Mouse (Mus musculus) ovary, adult 18-20 months (tissue): Measurements from ENCODE around the gene Kalrn.

Source experiments
- DNase-seq: peaks from one replicate; pipeline ENCODE4 v3.0.0; 2022; ENCODE audit warnings: low spot score, mixed read lengths

Kalrn gene

DNA sequence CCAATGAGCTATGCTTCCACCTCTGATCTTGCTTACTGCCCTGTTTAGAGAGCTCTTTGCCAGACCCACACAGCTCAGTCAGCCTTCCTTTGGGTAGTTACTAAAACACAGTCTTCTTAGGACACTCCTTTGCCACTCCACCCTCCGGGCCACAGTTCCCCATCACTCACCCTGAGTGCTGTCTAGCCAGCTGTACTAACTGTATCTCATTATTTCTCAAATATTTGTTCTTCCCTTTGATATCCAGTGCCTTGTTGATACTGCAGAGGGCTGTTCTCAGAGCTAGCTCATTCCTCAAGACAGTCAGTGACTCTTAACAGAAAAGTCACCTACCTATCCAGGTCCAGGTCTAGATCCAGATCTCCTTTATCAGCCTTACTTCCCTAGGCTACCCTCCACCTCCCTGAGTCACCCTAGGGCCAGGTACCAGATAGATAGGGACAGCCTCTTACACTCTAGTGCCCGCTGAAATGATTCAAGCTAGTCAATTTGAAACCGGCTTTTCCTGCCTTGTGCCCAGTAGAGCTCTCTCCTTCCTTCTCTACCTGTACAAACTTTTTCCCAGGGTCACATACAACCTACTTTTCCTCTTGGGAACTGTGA lies 502.0 kb downstream of the Kalrn start:
- no peak for DNase-seq

DNA sequence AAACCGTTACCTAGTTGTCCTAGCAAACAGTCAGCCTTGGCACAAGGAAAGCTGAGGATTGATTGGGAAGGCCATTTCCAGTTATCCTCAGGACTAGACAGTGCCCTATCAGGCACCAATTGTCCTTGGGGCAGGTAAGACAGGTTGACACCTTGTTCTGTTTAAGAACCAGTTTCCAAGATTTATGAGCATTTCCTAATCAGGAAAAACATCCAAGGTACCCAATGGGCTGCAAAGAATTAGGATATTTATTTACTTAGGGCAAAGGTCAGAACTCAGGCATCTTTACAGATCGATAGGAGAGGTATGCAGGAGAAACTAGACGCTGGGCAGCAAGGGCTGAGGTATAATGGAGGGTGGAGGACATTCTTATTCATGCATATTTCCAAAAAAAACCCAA lies 503.9 kb downstream of the Kalrn start:
- no peak for DNase-seq

DNA sequence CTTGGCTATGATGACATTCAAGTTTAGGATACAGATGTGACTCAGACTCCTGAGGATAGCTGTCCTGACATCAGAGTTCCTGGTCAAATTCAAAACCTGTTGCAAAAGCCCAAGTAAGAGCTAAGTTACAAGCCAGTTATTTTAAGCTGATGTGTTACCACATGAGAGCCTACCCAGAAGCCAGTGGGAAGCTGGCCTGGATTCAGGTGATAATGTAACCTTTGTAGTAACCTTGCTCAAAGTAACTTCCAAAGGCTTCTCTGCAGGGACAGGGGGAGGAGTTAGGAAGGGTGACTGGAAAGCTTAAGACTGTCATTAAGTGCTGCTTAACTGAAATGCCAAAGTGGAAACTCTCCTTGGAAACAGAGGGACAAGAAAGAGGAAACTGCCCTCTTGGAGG lies 506.4 kb downstream of the Kalrn start:
- no peak for DNase-seq

DNA sequence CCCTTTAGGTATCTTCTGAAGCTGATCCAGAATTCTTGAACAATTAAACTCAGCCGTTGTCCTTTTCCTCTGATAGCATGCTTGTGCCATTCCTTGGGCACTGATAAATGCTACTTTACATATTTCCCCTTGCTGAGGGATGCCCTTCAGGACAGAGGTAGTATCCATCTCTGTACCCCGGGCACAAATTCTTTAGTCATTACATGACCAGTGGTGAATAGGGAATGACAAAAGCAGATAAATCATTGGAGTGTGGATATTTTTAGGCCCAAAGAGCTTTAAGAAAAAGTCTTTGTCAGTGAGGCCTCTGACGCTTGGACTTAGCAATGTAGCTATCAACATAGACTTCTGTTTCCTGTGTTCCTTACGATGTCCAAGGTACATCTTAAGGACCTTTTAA lies 507.0 kb downstream of the Kalrn start:
- no peak for DNase-seq

DNA sequence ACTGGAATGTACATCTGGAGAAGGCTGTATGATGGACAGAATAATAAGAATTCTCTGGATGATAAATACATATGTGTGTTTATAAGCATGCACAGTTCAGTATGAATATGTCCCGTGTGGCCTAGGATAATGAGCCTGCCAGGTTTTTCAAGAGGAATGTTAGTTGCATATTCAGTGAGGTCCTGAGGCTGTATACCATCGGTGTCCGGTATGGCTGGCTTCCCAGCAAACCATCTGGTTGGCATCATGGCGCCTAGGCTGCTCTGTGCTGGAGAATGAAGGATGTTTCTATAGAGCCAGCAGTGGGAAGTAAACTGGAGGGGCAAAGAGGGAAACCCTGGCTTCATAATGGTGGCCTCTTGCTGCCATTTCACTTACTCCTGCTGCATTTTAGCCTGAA lies 510.0 kb downstream of the Kalrn start:
- DNase-seq = no peak

DNA sequence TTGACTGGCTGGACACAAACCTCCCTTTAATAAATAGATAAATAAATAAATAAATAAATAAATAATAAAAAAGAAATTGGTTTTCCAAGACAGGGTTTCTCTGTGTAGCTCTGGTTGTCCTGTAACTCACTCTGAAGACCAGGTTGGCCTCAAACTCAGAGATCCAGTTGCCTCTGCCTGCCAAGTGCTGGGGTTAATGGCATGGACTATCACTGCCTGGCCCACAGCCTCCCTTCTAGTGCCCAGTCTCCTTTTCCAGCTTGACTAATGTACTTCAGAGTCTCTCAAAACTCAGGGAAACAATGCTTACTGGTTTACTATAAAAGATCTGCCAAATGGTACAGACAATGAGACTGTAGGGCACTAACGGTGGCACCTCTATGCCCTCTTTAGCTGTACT lies 511.7 kb downstream of the Kalrn start:
- DNase-seq = no peak

DNA sequence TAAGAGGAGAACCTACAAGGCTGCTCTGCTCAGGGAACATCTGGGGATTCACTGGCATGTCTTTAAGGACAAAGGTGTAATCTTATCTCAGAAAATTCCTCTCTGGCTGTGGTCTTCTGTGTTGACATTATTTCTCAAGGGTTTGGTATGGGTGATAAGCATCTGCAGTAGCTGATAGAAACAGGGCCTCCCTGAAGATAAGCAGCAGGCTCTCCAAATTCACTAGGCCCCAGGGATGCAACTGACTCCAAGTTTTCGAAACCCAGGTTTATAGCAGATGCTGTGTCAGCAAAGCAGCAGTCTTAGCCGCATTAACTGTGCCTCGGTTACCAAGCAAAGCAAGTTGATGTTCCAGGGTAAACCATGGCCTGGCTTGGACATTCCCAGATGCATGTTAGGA lies 514.7 kb downstream of the Kalrn start:
- DNase-seq = no peak

DNA sequence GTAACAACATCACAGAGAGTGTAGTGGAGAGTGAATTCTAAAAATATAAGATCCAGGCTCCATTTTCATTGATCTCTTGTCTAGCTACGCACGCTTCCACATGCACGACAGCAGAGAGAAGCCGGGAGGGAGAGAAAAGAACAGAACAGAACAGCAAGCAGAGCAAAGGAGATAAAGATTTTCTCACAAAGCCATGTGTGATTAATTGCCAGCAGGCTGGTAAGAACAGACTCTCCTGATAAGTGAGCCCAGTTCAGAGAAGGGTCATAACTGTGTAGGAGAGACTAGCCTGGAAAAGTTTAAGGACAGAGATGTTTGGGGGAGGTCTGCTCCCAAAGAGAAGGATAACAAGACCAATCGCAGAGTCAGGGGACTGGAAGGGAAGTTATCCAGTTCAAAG lies 515.9 kb downstream of the Kalrn start:
- DNase-seq = no peak

DNA sequence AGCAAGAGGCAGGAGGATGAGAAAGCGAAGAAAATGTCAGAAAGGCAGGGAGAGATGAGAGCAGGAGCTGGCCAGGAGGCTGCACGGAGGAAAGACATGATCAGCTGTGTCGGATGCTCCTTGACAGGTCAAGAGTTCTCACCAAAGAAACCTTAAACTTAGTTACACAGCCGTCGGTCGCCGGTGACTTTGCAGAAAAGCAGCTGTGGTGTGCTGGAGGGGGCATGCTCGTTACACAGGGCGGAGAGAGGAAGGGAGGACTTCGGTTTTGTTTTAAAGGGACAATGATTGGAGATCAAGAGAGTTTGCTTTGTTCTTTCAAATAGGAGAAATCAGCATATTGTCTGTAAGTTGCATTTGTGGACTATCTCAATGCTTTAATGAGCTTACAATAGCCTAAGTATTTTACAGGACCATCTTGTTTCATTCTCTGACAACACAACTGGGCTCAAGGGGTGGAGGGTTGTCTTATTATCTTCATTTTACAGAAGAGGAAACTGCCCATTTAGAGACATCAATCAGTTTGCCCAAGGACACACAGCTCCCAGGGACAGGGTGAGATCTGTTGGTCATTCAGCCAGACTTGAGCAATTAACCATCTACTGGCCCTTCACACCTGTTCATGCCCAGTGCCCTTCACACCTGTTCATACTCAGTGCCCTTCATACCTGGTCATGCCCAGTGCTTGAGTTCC lies 516.8 kb downstream of the Kalrn start:
- no peak for DNase-seq

DNA sequence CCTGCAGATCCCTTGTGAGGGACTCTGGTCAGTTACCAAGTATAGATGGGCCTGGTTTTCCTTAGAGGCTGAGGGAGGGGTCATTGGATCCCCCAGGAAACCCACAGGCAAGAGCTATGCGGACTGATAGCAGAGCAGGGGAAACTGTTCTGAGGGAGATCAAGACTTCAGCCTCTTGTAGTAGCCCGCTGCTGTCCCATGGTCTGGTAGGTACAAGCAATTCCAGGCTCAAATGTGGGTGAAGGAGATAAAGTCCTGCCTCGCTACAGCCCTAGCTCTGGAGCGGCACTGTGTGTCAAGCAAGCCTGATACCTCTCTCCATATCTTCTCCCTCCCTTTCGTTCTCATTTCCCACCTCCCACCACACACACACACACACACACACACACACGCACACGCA lies 523.2 kb downstream of the Kalrn start:
- DNase-seq = no peak

DNA sequence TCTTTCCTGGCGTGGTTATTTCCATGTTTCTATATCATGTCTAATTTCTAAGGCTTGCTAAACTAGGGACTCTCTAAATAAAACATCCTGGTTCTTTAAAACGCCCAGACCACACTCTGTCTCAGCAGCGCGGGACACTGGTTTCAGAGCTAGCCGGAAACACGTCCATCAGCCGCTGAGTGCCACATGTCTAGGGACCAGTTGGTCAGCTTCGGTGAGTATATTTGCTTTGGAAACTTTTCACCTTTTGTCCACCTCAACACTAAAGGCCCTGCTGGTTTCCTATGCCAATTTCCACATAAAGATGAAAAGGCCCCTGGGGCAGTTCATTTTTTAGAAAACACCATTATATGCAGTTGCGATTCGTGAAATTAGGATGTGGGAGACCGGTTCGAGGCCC lies 524.0 kb downstream of the Kalrn start:
- no peak for DNase-seq

DNA sequence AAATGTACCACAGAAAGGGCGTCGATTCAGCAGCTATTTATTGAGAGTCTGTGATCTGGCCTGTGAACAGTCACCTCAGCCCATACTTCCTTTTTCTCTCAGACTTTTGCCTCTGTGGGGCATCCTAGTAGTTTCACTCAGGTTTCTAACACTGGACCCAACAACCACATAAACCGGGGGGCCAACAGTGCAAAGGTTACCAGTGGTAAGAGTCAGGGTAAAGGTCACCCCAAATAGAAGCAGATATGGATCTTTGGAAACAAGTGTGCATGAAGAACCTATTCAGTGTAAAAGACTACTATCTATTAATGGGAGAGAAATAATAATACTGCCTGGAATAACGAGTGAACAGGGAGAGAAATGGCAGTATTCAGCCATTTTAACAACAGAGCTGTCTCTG lies 525.1 kb downstream of the Kalrn start:
- no peak for DNase-seq

DNA sequence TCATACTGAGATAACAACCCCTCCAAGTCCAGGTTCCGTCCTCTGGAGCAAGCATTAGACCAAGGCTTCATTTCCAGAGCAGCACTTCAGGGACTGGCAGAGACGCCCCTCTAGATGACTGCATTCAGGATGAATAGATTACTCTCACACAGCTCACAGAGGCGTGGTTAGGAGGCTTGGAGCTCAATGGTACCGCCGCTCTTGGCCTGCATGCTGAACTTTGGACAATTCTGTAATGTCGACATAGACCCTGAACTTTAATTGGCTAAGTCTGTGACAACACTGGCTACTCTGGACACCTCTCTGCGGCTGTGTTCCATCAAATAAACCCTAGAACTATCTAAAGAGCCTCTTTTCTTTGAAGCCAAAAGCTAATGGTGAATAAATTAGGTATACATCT lies 525.8 kb downstream of the Kalrn start:
- DNase-seq = no peak

DNA sequence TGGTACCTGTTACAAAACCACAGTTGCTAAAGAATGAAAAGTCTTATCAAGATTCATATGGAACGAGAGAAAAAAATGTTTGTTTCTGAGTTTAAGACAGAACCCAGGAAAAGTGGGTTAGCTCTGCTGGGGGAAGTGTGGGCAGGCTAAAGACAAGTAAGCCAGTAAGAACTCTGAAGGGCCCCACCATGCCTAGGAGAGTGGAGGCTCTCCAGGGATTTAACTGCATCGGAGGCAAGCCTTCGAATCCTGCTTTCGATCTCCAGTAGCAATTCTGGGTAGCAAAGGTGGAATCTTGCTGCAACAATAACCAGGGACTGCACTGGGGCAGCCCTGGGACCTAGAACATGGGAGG lies 526.3 kb downstream of the Kalrn start:
- no peak for DNase-seq

DNA sequence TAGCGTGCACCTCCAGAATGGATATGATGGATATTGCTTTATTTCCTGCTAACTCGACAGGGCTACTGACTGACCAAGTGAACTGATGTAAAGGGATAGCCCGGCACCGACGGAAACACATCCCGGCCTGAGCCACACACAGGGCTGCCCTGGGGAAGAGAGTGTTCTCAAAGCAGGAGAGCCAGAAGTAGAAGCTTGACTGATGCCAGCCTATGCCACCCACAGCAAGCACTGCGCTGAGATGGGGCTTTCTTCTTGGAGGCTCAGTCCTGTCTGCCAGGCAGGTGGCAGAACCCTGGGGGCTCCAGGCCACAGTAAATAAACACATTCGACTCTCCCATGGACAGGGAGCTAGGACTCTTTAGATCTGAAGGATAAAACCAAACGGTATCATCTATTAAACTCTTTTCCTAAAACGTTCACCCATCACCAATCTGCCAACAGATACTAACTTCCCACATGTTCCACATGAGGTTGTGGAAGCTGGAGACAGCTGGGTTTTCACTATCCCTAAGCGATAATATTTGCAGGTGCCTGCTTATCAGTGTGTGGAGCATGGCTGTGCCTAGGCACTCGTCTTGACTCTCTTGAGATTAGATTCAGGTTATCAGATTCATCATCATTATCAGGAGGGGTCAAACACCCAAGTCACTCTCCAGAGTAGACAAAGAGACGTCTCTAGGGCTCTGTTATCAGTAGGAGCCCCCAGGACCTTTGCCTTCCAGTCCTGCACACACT lies 526.9 kb downstream of the Kalrn start:
- no peak for DNase-seq

DNA sequence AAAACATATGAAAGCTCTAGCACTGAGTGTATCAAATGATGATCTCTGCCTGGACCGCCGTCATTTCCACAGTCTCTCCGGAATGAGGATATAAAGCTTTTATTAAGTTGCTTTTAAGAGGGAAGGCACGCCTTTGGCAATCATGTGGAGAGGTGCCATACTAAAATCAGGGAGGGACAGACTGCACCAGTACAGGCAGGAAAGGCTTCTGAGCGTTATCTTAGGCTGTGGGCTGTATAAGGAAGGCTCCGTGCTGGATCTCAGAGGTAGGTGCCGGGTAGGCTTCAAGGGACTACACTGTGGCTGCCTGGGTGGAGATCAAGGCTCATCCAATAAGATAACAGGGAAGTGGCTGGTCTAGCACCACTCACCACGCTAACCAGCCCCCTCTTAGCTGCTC lies 528.8 kb downstream of the Kalrn start:
- no peak for DNase-seq

DNA sequence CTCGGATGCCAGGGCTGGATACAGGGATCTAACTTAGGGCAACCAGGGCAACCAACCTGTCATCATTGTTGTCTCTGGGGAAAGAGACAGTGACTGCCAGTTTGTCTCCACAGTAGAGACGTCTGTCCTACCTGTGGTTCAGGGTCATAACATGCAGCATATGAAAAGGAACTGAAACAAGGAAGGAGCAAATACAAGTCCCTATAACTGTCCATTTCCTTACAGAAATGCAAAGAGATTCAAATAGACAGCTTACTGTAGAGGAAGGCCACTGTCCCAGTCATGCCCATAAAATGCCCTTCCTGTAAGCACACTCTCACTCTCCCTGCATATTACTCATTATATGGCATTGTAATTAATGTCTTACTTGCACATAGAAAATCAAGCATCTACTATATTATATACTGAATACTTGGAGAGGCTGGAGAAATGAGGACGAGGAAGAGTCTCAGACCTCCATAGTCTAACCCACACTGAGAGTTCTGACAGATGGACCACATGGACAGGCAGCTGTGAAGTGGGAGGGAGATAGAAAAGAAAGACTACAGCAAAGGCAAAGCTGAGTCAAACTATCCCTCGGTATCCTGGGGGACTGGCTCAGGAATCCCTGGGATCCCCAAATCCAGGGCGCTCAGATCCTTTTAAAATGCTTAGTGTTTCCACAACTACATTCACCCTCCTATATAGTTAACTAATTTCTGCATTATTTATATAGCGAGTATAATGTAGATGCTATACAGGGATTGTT lies 530.1 kb downstream of the Kalrn start:
- no peak for DNase-seq

DNA sequence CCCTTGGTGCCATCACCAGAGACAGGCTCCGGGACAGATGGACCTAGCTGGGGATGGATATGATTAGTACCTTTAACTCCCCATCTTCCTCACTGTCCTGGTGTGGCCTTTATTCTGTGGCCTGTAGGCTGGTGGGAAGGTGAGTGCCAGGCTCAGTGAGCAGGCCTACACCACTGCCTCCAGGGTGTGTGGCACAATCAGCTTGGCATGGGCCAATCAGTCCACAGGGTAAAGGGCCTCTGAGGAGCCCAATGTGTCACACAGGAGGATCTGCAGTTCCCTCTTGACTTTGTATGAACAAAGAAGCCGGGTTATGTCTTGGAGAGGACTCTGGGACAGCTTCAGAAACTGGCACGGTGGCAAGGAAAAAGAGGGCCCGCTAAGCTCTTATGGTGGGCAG lies 530.7 kb downstream of the Kalrn start:
- DNase-seq = no peak

DNA sequence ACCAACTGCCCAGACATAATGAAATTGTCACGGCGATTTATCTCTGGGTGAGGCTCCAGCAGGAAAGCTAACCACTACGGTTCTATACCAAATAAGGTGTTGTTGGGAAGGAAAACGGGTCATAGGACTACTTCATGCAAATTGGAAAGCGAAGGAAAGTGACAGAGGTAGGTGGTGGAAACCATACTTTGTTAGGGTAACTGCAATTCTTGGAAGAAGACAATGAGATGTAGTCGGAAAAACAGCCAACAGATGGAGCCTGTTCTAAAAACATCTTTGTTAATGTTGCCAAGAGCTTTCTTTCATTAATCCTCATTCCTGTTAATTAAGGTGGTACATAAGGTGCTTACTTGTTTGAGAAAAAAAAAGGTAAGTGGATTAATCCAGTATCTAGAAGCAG lies 533.1 kb downstream of the Kalrn start:
- DNase-seq = no peak

DNA sequence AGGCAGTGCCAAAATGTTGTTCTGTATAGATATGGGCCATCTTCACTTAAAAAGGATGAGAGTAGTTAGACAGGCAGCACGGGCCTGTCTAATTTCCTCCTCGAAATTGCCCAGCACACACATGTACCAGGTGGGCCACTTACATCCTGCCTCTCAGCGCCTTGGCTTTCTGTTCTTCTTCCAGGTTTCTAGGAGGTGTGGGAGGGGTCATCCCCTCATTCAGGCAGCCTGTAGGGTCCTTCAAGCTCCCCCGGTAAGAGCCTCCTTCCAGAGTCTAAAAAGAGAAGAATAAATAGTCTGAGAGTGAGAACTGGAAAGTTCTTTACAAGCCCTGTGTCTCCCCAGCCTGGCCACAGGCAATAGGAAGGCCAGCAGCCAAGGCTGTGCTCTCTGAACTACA lies 533.6 kb downstream of the Kalrn start:
- no peak for DNase-seq

DNA sequence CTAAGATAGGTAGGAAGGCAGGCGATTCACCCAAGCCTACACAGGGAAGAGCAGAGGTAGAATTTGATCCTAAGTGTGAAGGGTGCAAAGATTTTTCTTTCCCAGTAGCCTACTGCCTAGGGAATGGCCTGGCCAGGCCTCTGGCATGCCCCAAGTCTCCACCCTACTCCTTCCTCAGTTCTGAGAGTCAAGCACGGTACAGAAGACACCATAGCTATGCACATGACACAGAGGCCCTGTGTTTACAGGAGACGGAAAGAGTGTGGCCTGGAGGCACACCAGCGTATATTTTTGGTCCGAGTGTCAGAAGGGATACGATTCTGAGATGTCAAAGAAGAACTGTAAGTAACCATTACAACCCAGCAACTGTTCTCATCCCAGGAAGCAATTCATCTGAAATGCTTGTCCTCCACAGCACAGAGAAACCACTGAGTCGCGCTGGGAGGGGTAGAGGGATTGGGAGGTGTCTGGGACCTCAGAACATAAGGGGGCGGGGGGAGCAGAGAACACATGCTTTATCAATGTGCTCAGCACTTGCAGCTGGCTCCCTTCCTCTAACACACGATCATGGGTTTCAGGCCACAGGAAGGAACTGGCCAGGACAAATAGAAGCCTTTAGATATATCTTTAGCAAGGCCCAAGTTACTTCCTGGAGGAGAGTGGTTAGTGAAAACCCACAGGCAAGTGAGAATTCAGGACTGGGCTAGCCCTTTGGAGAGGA lies 536.8 kb downstream of the Kalrn start:
- DNase-seq = no peak

DNA sequence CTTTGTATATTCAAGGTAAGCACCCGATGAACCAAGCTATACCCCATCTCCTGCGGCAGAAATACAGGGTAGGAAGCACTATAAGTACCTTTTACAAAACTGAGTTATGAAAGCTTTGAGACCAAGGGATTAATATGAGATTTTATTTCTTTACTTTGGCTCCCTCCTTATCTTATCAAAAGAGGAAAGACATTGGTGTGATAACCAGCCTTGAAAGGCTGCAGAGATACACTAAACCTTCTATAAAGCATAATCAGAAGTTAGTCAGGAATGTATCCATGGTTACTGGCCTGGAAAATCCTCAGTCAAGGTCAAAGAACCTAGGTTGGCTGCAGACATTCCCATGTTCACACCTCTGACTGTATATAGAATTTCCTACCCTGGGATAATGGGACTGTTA lies 537.6 kb downstream of the Kalrn start:
- DNase-seq = no peak
